Mouse (Mus musculus): ENCODE measurements around the gene Pdxdc1. TPM values are rescaled to one million over a fixed set of nuclear protein-coding genes. Genes with fewer than 3 reads are reported as not detected.
A peak's percentile ranks its signal among the peaks of the same experiment; 100 is the strongest.
"Not testable (repeated sequence)": the region's sequence is repeated elsewhere in the genome, so short reads cannot be mapped to it uniquely, and the experiment has no call there.

Pdxdc1 gene
- total RNA-seq, 2 experiments from 2014 or later = 57.9 to 73.5 TPM

DNA sequence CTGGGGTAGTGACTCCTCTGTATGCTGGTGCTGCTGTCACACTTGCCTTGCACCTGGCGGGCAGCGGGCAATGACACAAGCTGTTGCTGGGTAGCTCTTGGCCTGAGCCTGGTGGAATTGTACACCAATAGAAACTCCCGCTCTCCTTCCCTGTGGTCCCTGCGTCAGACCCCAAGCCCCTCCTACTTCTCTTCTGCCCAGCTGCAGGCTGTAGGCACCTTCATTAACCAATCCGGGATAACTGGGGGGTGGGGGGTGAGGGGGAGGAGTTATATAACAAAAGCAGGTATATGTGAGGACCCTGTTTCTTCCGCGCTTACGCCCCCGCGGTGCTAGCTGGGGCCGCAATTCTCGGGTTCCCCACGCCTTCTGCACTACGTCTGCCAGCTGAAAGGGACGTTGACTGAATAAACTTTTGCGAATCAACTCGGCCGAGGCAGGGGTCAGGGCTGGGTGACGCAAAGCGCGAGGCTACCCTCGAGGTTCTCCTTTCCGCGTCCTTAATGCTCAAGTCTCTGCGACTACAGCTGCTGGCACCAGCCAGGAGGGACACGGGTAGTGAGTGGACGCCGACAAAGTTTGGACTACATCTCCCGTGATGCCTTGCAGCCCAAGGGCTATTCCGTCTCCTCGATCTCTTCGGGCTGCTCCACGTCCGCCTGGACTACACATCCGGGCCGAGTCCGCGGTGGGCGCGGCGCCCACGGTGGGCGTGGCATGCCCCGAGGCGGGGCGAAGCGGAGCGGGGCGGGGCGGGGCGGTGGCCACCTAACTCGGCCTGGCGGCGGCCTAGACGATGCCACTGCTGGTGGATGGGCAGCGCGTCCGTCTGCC, 84.2 kb downstream of the Pdxdc1 start, which contains the start of gene Ntan1:
Ntan1 (plus strand) TSS at position 286 of the 834 bp plus-strand sequence.
- peak; percentile 96 to 98 for DNase-seq (ENCODE audit: low spot score in 2 of 2)

- no peak for DNase-seq (ENCODE audit: low spot score in 2 of 2)
Measured at GRCm38 (mm10) chr16:13813200-13813599, 89.7 kb downstream of the Pdxdc1 start.

- no peak for DNase-seq (ENCODE audit: low spot score in 2 of 2)
Measured at GRCm38 (mm10) chr16:13812152-13812551, 90.8 kb downstream of the Pdxdc1 start.

- DNase-seq (ENCODE audit: low spot score in 2 of 2) = no peak
Measured at GRCm38 (mm10) chr16:13808410-13808809, 94.5 kb downstream of the Pdxdc1 start.

DNA sequence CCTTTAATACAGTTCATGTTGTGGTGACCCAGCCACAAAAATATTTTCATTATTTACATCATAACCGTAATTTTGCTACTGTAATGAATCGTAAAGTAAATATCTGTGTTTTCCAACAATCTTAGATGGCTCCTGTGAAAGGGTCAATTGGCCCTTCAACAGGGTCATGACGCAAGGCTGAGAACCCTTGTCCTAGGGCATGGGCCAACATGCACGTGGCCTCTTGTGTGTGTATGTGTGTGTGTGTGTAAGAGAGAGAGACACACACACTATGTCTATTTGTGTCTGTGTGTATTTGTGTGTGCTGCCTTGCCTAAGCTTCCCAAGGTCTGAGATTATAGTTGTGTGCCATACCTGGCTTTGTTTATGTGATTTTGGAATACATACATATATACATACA, 95.3 kb downstream of the Pdxdc1 start:
- no peak for DNase-seq (ENCODE audit: low spot score in 2 of 2)

DNA sequence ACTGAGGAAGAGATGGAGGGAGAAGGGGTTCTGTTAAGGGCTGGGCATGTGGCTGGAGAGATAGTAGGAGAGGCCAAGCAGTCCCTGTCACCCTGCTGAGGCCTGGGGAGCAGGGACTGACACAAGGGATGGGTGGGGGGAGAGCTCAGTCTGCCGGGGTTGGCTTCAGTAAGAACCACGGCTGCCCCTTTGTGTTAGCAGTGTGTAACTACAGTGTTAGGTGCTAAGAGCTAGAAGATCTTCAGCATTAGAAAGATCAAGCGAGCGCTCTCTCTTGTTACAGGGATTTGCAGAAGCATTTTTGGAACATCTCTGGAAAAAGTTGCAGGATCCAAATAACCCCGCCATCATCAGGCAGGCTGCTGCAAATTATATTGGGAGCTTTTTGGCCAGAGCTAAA, 98.3 kb downstream of the Pdxdc1 start:
- no peak for DNase-seq (ENCODE audit: low spot score in 2 of 2)

GRCm38 (mm10) chr16:13801231-13801630, 101.7 kb downstream of the Pdxdc1 start:
- no peak for DNase-seq (ENCODE audit: low spot score in 2 of 2)

- no peak for DNase-seq (ENCODE audit: low spot score in 2 of 2)
Measured at GRCm38 (mm10) chr16:13796746-13797175, 106.2 kb downstream of the Pdxdc1 start.

- not testable (repeated sequence) for DNase-seq (ENCODE audit: low spot score in 2 of 2)
Measured at GRCm38 (mm10) chr16:13793441-13793840, 109.5 kb downstream of the Pdxdc1 start.

GRCm38 (mm10) chr16:13785932-13786331, 117.0 kb downstream of the Pdxdc1 start:
- no peak for DNase-seq (ENCODE audit: low spot score in 2 of 2)

Small RNAs within 50 kb of the gene (microRNA-seq; reads per million reads assigned to microRNA genes)
- not detected for gene Gm27734

Other genes starting within 250 kb of the Pdxdc1 start
- 10 to 100 TPM; 17.5 to 19.9 TPM for gene Parn, start 235.0 kb downstream of the Pdxdc1 start, total RNA-seq (2021)
- gene Bfar, start 231.3 kb downstream of the Pdxdc1 start, total RNA-seq (2021) = 10 to 100 TPM; 35.5 to 41.0 TPM
- 1 to 10 TPM; 3.7 to 4.0 TPM for gene 3110001I22Rik, start 231.2 kb downstream of the Pdxdc1 start, total RNA-seq (2021)
- not detected for gene Pla2g10, start 172.1 kb downstream of the Pdxdc1 start, total RNA-seq (2021)
- 10 to 100 TPM; 27.2 to 32.1 TPM for gene Rrn3, start 122.4 kb downstream of the Pdxdc1 start, total RNA-seq (2021)
- 10 to 100 TPM; 66.6 to 72.3 TPM for gene Ntan1, start 84.3 kb downstream of the Pdxdc1 start, total RNA-seq (2021)
- 1 to 10 TPM; 1.9 to 3.5 TPM for gene Mpv17l, start within 50 bp of the Pdxdc1 start, total RNA-seq (2021)
- under 1 TPM; 0.20 to 0.36 TPM for gene 2900011O08Rik, start 83.5 kb upstream of the Pdxdc1 start, total RNA-seq (2021)
- gene Ifitm7, start 83.8 kb upstream of the Pdxdc1 start, total RNA-seq (2021) = not detected